Mouse (Mus musculus): ENCODE results near the gene Tbl2. TPM values are rescaled to one million over a fixed set of nuclear protein-coding genes. Genes with fewer than 3 reads are reported as not detected.

Tbl2 gene
- total RNA-seq, 1 experiment from 2014 or later = 12.7 TPM

DNA sequence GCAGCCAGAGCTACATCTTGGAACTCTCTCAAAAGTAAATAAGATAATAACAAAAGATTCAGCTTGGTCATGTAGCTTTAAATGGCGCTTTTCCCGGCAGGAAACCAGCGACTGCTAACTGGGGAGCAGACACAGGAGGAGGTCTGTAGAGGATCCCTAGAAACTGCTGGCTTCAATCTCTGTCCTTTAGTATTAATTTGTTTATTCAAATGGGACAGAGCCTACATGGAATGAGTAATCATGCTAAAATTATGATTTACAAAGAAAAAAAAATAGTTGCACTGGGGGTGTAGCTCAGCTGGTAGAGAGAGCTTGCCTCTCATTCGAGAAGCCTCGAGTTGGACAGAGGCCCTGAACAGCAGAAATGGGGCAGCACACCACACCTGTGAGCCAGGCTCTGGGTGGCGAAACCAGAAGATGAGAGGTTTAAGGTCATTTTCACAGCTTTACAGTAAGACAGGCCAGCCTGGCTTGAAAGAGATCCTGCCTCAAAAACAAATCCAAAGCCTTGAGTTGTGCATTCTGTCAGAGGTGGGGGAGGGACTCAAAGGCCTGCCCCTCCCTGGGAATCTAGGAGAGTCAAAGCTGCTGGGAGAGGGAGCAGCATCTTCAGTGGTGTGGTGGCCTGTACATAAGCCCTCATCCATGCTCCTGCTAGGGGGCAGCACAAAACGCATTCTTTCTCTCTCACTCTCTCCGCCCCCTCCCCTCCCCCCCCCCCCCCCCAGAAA lies 33.8 kb downstream of the Tbl2 start:
- no peak for ATAC-seq (replicated peaks; ENCODE audit: low read depth, poor library complexity, severe bottlenecking)

DNA sequence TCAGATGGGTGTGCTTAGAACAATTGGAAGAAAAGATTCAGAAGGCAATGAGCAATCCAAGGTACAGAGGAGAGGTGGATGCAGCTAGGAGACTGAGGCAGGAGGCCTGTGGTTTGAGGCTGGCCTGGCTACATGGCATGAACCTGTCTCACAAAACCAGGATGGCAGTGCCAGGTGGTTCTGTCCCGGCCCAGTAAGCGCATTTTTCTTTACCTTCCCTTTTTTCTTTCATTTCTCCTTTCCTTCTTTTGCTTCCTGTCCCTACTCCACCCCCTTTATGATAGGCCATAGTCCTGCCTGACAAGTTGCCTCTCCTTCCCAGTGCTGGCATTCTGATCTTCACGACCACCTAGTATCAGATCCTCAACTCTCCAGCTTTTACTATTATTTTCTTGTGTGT lies 35.6 kb downstream of the Tbl2 start:
- no peak for ATAC-seq (replicated peaks; ENCODE audit: low read depth, poor library complexity, severe bottlenecking)

DNA sequence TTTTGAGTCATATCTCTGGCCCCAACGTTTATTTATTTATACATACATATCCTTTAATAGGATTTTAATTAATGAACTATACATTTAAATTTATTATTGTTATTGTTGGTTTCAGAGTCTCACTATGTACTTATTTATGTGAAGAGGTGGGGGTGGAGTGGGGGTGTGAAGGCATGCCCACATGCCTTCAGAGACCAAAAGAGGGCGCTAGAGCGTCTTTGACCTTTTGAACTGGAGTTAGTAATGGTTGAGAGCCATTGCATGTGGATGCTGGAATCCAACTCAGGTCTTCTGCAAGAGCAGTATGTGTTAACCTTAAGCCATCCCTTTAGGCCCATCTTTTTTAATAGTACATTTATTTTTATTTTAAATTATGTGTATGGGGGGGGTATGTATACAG lies 36.1 kb downstream of the Tbl2 start:
- ATAC-seq (replicated peaks; ENCODE audit: low read depth, poor library complexity, severe bottlenecking) = no peak

DNA sequence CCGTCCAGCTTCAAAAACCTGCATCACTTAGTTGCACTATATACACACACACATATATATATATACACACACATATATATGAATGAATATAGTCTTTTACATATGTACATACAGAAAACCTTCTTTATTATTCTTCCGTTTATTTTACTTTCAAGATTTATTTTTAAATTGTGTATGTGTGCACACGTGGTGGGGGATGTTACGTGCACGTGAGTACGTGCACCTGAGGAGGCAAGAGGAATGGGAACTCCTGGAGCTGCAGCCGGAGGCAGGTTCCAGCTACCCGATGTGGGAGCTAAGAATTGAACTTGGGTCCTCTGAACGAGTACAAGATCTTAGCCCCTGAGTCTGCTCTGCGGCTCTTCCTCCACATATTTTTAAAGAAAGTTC lies 36.8 kb downstream of the Tbl2 start:
- no peak for ATAC-seq (replicated peaks; ENCODE audit: low read depth, poor library complexity, severe bottlenecking)

DNA sequence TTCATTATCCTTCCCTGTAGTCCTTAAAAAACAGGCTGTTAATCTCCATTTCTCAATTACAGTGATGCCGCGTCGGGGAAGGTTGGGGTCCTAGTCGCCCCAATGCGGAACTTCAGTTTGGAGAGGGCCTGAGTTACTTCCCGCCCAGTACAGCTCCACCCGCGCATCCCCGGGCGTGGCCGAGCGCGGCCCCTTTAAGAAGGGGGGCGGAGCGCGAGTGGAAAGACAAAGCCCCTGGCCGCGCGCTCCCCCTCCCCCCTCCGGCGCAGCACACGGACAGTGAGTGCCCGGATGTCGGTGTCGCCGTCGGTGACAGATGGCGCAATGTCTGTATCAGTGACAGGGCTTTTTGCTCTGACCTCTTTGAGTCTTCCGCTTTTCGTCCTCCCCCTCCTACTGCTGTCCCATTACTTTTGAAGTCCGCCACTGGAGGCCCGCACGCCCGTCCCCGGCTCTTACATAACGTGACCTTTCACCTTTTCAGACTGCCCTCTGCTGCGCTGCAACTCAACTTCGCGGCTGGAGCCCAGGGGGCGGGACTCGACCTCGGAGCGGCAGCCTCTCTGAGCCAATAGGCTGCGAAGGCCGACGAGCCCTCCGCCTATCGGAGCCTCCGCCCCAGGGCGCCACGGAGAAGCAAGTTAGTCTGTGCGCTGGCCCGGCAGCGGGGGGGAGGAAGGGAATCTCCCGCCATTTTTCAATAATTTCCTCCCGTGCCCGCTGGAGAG lies 37.3 kb downstream of the Tbl2 start, which contains the start of gene Baz1b:
TSS of gene Baz1b (plus strand) at position 644 of the 728 bp plus-strand sequence.
- peak; percentile 92 for ATAC-seq (replicated peaks; ENCODE audit: low read depth, poor library complexity, severe bottlenecking)

DNA sequence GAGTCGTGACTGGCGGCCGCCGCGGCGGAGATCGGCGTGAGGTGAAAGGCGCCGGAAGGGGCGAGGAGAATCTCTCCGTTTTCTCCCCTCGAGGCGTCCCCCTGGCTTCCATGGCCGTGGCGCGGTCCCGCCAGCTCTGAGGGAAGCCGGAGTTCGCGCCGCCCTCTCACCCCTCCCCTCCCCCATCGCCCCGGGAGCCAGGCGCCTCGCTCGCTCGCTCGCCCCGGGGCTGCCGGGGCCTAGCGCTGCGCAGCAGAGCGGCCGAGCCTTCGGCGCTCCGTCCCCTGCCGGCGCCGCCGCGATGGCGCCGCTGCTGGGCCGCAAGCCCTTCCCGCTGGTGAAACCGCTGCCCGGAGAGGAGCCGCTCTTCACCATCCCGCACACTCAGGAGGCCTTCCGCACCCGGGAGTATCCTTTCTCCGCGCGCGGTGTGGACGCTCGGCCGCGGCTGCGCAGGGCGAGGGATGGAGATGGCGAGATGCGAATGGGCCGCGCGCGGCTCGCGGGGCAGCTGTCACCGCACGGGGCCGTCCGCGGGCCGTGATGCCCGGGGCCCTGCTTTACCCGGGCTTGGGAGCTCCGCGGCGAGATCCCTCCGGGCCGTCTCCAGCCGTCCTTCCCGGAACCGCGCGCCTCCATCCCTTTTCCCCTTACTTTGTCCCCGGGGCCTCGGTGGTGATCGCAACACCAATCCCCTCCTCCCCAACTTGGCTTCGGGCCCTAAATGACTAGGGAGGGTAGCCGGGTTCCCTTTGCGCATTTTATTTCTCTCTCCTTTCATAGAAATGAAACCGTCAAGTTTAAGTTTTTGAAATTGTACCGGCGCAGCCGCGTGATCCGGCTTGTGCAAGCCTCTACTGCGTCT lies 38.1 kb downstream of the Tbl2 start:
- ATAC-seq (replicated peaks; ENCODE audit: low read depth, poor library complexity, severe bottlenecking) = peak; percentile 9; the same call in 1 of the 2 replicates

DNA sequence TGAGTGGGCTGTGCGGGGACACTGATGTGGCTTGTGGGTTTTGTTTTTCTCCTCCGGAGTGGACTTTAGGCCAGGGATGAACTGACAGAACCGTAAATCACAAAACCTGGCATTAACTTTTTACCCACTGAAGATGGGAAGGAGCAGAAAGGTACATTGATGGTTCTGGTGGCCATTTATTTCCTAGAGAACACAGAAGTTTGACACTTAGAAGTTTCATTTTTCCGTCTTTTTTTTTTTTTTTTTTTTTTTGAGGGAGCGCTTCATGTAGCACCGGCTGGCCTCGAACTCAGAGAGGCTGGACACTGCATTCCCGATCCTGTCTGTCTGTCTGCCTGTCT lies 38.7 kb downstream of the Tbl2 start:
- ATAC-seq (replicated peaks; ENCODE audit: low read depth, poor library complexity, severe bottlenecking) = no peak

DNA sequence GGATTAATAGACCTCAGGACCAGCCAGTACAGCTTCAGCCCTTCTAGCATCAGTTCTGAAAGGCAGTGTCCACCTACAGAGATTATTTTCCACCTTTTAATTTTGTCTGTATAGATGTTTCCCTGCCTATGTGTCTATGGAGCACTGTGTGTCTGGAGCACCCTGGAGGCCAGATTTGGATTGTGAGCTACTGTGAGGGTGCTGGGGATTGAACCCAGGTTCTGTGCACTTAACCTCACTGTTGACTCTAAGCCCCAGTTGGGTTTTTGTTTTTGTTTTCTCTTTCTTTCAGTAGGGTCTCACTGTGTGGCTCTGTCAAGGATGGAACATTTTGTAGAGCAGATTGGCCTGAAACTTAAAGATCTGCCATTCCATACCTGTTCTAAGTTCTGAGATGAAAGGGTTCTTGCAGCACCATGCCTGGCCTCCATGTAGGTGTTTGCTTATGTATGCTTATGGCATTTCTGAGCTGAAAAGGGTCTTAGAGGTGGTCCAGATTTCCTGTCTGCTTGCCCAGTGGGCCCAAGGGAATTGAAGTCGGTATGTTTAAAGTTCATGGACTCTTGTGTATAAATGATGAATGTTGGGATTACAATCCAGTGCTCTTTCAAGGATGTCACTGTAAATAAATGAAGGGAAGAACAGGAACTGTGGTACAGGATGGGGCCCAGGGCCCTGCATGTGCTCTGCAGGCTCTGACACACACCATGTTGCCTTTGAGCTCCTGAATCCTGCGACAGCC lies 40.0 kb downstream of the Tbl2 start:
- no peak for ATAC-seq (replicated peaks; ENCODE audit: low read depth, poor library complexity, severe bottlenecking)

DNA sequence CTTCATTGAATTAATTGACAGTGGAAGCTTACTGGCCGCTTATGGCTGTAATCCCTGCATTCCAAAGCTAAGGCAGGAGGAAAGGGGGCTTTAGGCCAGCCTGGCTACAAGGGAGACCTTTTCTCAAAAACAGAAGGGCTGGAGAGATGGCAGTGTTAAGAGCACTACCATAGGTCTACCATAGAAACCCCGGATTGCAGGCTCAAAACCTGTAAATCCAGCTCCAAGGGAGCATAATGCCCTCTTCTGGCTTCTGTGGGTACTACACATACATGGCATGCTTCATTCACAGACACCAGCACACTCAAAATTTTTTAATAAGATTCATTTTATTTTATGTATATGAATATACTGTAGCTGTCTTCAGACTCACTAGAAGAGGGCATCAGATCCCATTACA lies 42.2 kb downstream of the Tbl2 start:
- ATAC-seq (replicated peaks; ENCODE audit: low read depth, poor library complexity, severe bottlenecking) = peak; percentile 45

DNA sequence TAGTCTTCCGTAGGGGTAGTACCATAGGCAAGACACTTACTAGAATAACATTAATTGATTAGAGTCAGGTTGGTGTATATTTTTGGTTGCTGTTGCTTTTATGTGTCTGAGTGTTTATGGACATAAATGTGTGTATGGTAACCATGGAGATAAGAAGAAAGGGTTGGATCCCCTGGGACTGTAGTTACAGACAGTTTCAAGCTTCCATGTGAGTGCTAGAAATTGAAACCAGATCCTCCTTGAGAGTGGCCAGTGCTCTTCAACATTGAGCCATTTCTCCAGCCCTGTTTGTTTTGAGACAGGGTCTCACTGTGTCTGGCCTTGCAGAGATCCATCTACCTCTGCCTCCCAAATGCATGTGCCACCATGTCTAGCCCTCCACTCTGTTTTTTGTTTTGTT lies 43.0 kb downstream of the Tbl2 start:
- no peak for ATAC-seq (replicated peaks; ENCODE audit: low read depth, poor library complexity, severe bottlenecking)

DNA sequence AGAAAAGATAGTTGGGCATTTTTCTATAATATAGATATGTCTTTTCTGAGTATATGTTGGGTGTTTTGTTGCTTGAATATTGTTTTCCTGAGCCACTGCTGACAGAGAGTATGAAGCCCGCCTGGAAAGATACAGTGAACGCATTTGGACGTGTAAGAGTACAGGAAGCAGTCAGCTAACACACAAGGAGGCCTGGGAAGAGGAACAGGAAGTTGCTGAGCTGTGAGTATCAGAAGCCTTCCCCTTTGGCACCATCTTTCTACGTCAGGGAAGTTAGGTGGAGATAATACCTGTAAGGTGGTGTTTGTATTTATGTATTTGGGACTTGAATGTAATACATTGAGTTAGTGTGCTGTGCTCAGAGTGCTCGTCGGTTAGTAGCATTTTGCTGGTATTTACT lies 46.9 kb downstream of the Tbl2 start:
- ATAC-seq (replicated peaks; ENCODE audit: low read depth, poor library complexity, severe bottlenecking) = peak; percentile 67

DNA sequence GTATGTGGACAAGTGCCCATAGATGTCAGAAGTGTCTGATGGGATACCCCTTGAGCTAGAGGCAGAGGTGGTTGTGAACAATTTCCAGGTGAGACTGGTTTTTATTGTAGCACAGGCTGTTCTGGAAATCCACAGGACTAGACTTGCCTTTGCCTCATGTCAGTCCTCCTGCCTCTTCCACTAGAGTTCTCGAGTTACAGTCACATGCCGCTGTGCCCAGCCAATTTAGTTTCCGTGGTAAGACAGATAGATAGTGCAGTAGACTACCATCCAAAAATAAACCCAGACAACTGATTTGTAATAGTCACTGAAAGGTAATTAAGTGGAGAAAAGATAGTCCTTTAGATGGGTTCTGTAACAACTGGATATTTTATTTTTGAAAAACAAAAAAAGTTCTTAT lies 53.3 kb downstream of the Tbl2 start:
- no peak for ATAC-seq (replicated peaks; ENCODE audit: low read depth, poor library complexity, severe bottlenecking)

DNA sequence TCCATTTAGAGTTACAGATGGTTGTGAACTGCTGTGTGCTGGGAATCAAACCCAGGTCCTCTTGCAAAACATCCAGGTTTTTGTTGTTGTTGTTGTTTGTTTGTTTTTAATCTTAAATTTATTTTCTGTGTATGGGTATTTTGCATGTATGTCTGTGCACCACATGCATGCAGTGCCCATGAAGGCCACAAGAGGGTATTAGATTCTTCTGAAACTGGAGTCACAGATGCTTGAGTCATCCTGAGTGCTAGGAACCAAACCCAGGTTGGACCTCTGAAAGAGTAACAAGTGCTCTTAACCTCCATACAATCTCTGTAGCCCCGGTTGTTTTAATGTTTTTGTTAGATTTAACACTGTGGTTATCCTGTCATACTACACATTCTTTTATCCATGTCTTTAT lies 58.7 kb downstream of the Tbl2 start:
- ATAC-seq (replicated peaks; ENCODE audit: low read depth, poor library complexity, severe bottlenecking) = no peak

Other genes with a start within 250 kb of the Tbl2 start
- gene Tmem270, start 242.9 kb upstream of the Tbl2 start, total RNA-seq (2017) = not detected in 2 replicates
- 30.1 and 31.1 TPM in 2 replicates for gene Cldn13, start 234.1 kb upstream of the Tbl2 start, total RNA-seq (2017)
- gene Mettl27, start 217.3 kb upstream of the Tbl2 start, total RNA-seq (2017) = 7.4 and 10.0 TPM in 2 replicates
- gene Cldn4, start 202.7 kb upstream of the Tbl2 start, total RNA-seq (2017) = 0.92 TPM in 1 of 2 replicates, not detected in the other
- not detected in 2 replicates for gene Cldn3, start 163.4 kb upstream of the Tbl2 start, total RNA-seq (2017)
- 37.5 and 40.1 TPM in 2 replicates for gene Abhd11, start 140.5 kb upstream of the Tbl2 start, total RNA-seq (2017)
- gene Stx1a, start 126.2 kb upstream of the Tbl2 start, total RNA-seq (2017) = 0.27 TPM in 1 of 2 replicates, not detected in the other
- gene Dnajc30, start 85.5 kb upstream of the Tbl2 start, total RNA-seq (2017) = 3.9 and 10.9 TPM in 2 replicates
- 46.5 and 71.2 TPM in 2 replicates for gene Bud23, start 84.7 kb upstream of the Tbl2 start, total RNA-seq (2017)
- not detected in 2 replicates for gene Vps37d, start 71.4 kb upstream of the Tbl2 start, total RNA-seq (2017)
- not detected in 2 replicates for gene Mlxipl, start 59.8 kb upstream of the Tbl2 start, total RNA-seq (2017)
- gene Bcl7b, start 18.6 kb downstream of the Tbl2 start, total RNA-seq (2017) = 30.3 and 32.8 TPM in 2 replicates
- 168 and 188 TPM in 2 replicates for gene Baz1b, start 37.6 kb downstream of the Tbl2 start, total RNA-seq (2017)
- 0.14 and 0.29 TPM in 2 replicates for gene Fzd9, start 101.6 kb downstream of the Tbl2 start, total RNA-seq (2017)
- gene Fkbp6, start 200.4 kb downstream of the Tbl2 start, total RNA-seq (2017) = not detected in 2 replicates
- gene Trim50, start 203.6 kb downstream of the Tbl2 start, total RNA-seq (2017) = not detected in 2 replicates
- gene Nsun5, start 220.3 kb downstream of the Tbl2 start, total RNA-seq (2017) = 16.8 and 23.2 TPM in 2 replicates
- 10.5 and 19.6 TPM in 2 replicates for gene Pom121, start 244.9 kb downstream of the Tbl2 start, total RNA-seq (2017)